Mouse (Mus musculus): ENCODE data around the gene Tmco1.

GRCm38 (mm10) chr1:167308261-167309054 is at the start of gene Tmco1:
- TF ChIP-seq CTCF (IDR thresholded peaks at IDR 0.05; ENCODE audit: control insufficient read depth, insufficient read depth, insufficient read length) = no peak
- TF ChIP-seq USF1 (IDR thresholded peaks at IDR 0.05; ENCODE audit: low read depth) = no peak

All from C2C12 (cell line).